Mouse (Mus musculus) macrophage (primary cell): ENCODE measurements around the gene Gm11213. TPM values are rescaled to one million over a fixed set of nuclear protein-coding genes. Genes with fewer than 3 reads are reported as not detected.

Experiments used
- H3K27ac ChIP-seq: fragments of 350-480 bp; formaldehyde crosslinking; 2 replicates; pipeline ENCODE4 v1.9.0; 2021
- H3K36me3 ChIP-seq: fragments of 350-480 bp; formaldehyde crosslinking; 2 replicates; pipeline ENCODE4 v1.9.0; 2021; ENCODE audit errors: inconsistent target
- H3K4me3 ChIP-seq: fragments of 350-480 bp; formaldehyde crosslinking; 2 replicates; pipeline ENCODE4 v1.9.0; 2021; ENCODE audit errors: inconsistent target
- H3K79me2 ChIP-seq: fragments of 350-480 bp; formaldehyde crosslinking; 2 replicates; pipeline ENCODE4 v1.9.0; 2021; ENCODE audit errors: inconsistent target
- WGBS: methylation state at CpG from one replicate; pipeline ENCODE4 v1.1.7; 2026; ENCODE audit warnings: inconsistent platforms; ENCODE audit not compliant: missing documents; 5-methylcytosine and 5-hydroxymethylcytosine counted together
- polyA plus RNA-seq: library from polyadenylated mRNA; stranded (reverse); fragments of 250-400 nt; gene quantifications from 3 replicates; pipeline ENCODE4 v1.2.4, GENCODE M21; 2018; ENCODE audit warnings: inconsistent platforms

The Gm11213 gene
- polyA plus RNA-seq, 1 experiment from 2014 or later, result not detected

GRCm38 (mm10) chr4:63596010-63596409, 9.1 kb downstream of the Gm11213 start:
- H3K27ac ChIP-seq, result no peak overlapping the region
- no peak overlapping the region for H3K4me3 ChIP-seq
- no peaks in the 10 kb centered on the region for H3K36me3 ChIP-seq
- H3K79me2 ChIP-seq, result no peaks in the 10 kb centered on the region
- WGBS, result 96% methylated on average over 4 of the region's 4 CpGs

GRCm38 (mm10) chr4:63595259-63595658, 9.8 kb downstream of the Gm11213 start:
- H3K36me3 ChIP-seq, result no peaks in the 10 kb centered on the region
- no peaks in the 10 kb centered on the region for H3K79me2 ChIP-seq
- H3K4me3 ChIP-seq, result no peak overlapping the region
- 29% methylated on average over 10 of the region's 10 CpGs for WGBS
- H3K27ac ChIP-seq, result no peak overlapping the region

GRCm38 (mm10) chr4:63594459-63595110, 10.5 kb downstream of the Gm11213 start:
- no peaks in the 10 kb centered on the region for H3K79me2 ChIP-seq
- WGBS, result 61% methylated on average over 5 of the region's 5 CpGs
- no peaks in the 10 kb centered on the region for H3K36me3 ChIP-seq
- no peak overlapping the region for H3K4me3 ChIP-seq
- H3K27ac ChIP-seq, result peak overlapping the region; percentile 15

- no peak overlapping the region for H3K4me3 ChIP-seq
- peaks cover under 1% of the 10 kb centered on the region; the same call in 1 of the 2 replicates for H3K36me3 ChIP-seq
- H3K27ac ChIP-seq, result 0 out of 2 replicates have a peak overlapping the region, but pooled peaks have one; percentile 8
- 10% methylated on average over 4 of the region's 4 CpGs for WGBS
- no peaks in the 10 kb centered on the region for H3K79me2 ChIP-seq
Observed at GRCm38 (mm10) chr4:63590538-63590937, 14.5 kb downstream of the Gm11213 start.

GRCm38 (mm10) chr4:63589987-63590386, 15.1 kb downstream of the Gm11213 start:
- 5% methylated on average over 7 of the region's 7 CpGs for WGBS
- no peaks in the 10 kb centered on the region for H3K79me2 ChIP-seq
- H3K4me3 ChIP-seq, result no peak overlapping the region
- H3K36me3 ChIP-seq, result peaks cover 5% of the 10 kb centered on the region; the same call in 1 of the 2 replicates
- H3K27ac ChIP-seq, result 0 out of 2 replicates have a peak overlapping the region, but pooled peaks have one; percentile 8

- Histone ChIP-seq H3K36me3 (peaks cover 39% of the 10 kb centered on the region), H3K27ac (no peak overlapping the region), H3K79me2 (no peaks in the 10 kb centered on the region), H3K4me3 (no peak overlapping the region)
- WGBS, result 73% methylated on average over 2 of the region's 2 CpGs
Observed at GRCm38 (mm10) chr4:63586240-63586639, 18.8 kb downstream of the Gm11213 start.

- Histone ChIP-seq H3K4me3 (no peak overlapping the region), H3K36me3 (peaks cover 49% of the 10 kb centered on the region), H3K79me2 (no peaks in the 10 kb centered on the region), H3K27ac (no peak overlapping the region)
- WGBS, result 96% methylated on average over 10 of the region's 10 CpGs
Observed at GRCm38 (mm10) chr4:63585216-63585615, 19.8 kb downstream of the Gm11213 start.

GRCm38 (mm10) chr4:63582580-63582979, 22.5 kb downstream of the Gm11213 start:
- Histone ChIP-seq H3K79me2 (no peaks in the 10 kb centered on the region), H3K27ac (no peak overlapping the region), H3K36me3 (peaks cover 69% of the 10 kb centered on the region), H3K4me3 (no peak overlapping the region)
- WGBS, result 92% methylated on average over 5 of the region's 5 CpGs

GRCm38 (mm10) chr4:63580078-63580477, 25.0 kb downstream of the Gm11213 start:
- no peaks in the 10 kb centered on the region for H3K79me2 ChIP-seq
- H3K36me3 ChIP-seq, result peaks cover 66% of the 10 kb centered on the region
- 98% methylated on average over 6 of the region's 6 CpGs for WGBS
- H3K27ac ChIP-seq, result no peak overlapping the region
- H3K4me3 ChIP-seq, result no peak overlapping the region

GRCm38 (mm10) chr4:63579649-63580048, 25.4 kb downstream of the Gm11213 start:
- H3K27ac ChIP-seq, result no peak overlapping the region
- no peaks in the 10 kb centered on the region for H3K79me2 ChIP-seq
- 98% methylated on average over 14 of the region's 14 CpGs for WGBS
- H3K36me3 ChIP-seq, result peaks cover 66% of the 10 kb centered on the region
- no peak overlapping the region for H3K4me3 ChIP-seq

GRCm38 (mm10) chr4:63572621-63573020, 32.4 kb downstream of the Gm11213 start:
- Histone ChIP-seq H3K36me3 (peaks cover 65% of the 10 kb centered on the region), H3K27ac (no peak overlapping the region), H3K79me2 (no peaks in the 10 kb centered on the region), H3K4me3 (no peak overlapping the region)
- WGBS, result 68% methylated on average over 5 of the region's 5 CpGs

GRCm38 (mm10) chr4:63570208-63570781, 34.8 kb downstream of the Gm11213 start:
- Histone ChIP-seq H3K36me3 (peaks cover 83% of the 10 kb centered on the region), H3K4me3 (no peak overlapping the region), H3K79me2 (no peaks in the 10 kb centered on the region), H3K27ac (no peak overlapping the region)
- 90% methylated on average over 6 of the region's 7 CpGs for WGBS

- H3K4me3 ChIP-seq, result no peak overlapping the region
- 96% methylated on average over 8 of the region's 8 CpGs for WGBS
- no peak overlapping the region for H3K27ac ChIP-seq
- H3K79me2 ChIP-seq, result no peaks in the 10 kb centered on the region; the same call in 1 of the 2 replicates
- H3K36me3 ChIP-seq, result peaks cover 92% of the 10 kb centered on the region
Observed at GRCm38 (mm10) chr4:63569322-63569721, 35.7 kb downstream of the Gm11213 start.

GRCm38 (mm10) chr4:63567712-63568390, 37.2 kb downstream of the Gm11213 start:
- peaks cover 96% of the 10 kb centered on the region for H3K36me3 ChIP-seq

GRCm38 (mm10) chr4:63562742-63563141, 42.3 kb downstream of the Gm11213 start:
- Histone ChIP-seq H3K79me2 (peaks cover 28% of the 10 kb centered on the region; the same call in 1 of the 2 replicates), H3K27ac (peak overlapping the region; percentile 84), H3K36me3 (peaks cover 45% of the 10 kb centered on the region), H3K4me3 (no peak overlapping the region)
- WGBS, result 63% methylated on average over 3 of the region's 4 CpGs

More at GRCm38 (mm10) chr4:63567712-63568390, 37.2 kb downstream of the Gm11213 start:
- Histone ChIP-seq H3K79me2 (peaks cover 9% of the 10 kb centered on the region; the same call in 1 of the 2 replicates), H3K4me3 (no peak overlapping the region), H3K27ac (no peak overlapping the region)
- WGBS, result 89% methylated on average over 10 of the region's 10 CpGs
